Mouse (Mus musculus) MN1 (cell line): ENCODE measurements at regions not wholly inside any gene's neighbourhood (a gene's known extent, or its start where the extent isn't known, plus 50 kb on each side); places are given as distances from the start of the nearest gene placed in this dataset.

ENCODE experiments used
- DNase-seq: peaks from one replicate; pipeline ENCODE4 v3.0.0-alpha.2; 2016; ENCODE audit warnings: low spot score

DNA sequence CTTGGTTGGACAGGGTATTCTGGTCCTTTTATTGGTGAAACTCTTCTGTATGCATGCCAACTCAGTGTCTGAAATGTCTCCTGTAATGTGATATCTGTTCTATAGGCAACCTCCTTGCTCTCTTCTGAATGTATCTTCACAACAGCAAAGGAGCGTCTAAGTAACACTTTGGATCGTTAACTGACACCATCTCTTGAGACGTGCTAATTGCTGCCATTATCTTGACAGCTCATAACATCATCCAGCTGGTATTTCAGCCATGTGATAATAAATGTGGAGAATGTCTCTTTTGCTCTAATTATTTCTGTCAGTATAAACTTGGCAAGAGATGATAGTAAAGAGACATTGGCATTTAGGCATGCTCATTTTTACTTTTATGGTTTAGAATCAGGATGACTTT, 68.8 kb upstream of the Col8a1 start:
- no peak for DNase-seq

- DNase-seq: no peak
These were observed 90.9 kb upstream of the Col8a1 start for GRCm38 (mm10) chr16:57845416-57845815.

DNA sequence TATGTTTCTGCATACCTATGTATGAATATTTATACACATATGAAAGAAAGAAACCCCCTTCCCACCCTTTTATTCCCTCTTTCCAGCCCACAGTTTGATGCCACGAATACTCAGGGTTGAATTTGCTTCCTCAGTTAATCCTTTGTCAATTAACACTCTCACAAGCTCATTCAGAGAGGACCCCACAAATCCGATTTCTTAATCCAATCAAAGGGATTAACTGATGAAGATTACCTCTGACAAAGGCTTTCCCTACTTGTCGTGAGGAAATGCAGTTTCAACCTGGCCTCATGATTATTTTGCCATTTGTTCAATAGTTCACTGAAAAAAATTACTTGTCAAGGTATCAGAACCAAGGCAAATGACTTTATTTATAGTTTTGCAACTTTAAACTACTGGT, 91.8 kb upstream of the Col8a1 start:
- no peak for DNase-seq

- DNase-seq: no peak
These were observed 97.3 kb upstream of the Col8a1 start for GRCm38 (mm10) chr16:57851854-57852253.

DNA sequence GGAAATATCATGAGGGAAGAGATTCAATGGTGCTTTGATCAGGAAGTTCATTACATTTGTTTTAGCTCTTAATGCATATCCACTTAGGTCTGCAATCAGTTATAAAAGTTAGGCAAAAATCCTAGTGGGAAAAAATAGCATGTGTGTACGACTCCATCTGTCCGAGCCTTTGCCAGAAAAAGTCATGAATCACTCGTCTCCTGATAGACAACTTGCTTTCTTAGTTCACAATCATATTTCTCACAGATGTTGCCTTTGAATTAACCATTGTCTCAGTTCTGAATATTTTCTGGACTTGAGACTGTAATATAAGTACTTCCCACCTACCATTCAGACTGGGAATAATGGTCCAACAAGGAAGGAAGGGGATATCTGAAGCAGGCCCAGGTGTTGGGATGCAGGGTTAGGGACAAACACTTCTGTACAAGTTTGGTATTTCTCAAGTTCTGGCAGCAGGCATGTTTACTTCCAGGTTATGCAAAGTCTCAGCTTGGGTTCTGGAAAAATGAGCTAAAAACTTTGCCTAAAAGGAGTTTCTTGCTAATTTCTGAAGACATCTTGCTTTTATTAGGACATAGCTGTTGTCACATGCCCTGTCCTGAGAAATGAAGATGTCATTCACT, 98.4 kb upstream of the Col8a1 start:
- DNase-seq: no peak

GRCm38 (mm10) chr16:57853751-57854150, 99.2 kb upstream of the Col8a1 start:
- DNase-seq: no peak

DNA sequence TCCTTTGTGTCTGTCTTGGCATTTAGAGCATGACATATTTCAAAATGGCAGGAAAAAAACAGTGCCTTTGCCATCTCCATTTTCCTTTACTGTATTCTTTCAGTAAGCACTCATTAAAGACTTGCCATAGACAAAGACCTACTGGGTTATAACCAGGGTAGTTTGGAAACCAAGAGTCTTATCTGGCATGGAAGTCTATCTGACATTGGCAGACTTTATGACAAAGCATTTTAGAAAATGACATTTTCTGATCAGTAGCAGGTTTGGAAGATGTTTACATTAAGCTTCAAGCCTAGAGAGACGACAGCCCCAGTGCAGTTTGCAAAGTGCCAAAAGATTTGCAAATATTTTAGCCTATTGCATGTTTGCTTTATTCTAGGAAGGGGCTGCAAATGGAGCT, 102.5 kb upstream of the Col8a1 start:
- no peak for DNase-seq

GRCm38 (mm10) chr16:57858151-57858764, 103.7 kb upstream of the Col8a1 start:
- no peak for DNase-seq

GRCm38 (mm10) chr16:57858765-57859201, 104.2 kb upstream of the Col8a1 start:
- DNase-seq: no peak

DNA sequence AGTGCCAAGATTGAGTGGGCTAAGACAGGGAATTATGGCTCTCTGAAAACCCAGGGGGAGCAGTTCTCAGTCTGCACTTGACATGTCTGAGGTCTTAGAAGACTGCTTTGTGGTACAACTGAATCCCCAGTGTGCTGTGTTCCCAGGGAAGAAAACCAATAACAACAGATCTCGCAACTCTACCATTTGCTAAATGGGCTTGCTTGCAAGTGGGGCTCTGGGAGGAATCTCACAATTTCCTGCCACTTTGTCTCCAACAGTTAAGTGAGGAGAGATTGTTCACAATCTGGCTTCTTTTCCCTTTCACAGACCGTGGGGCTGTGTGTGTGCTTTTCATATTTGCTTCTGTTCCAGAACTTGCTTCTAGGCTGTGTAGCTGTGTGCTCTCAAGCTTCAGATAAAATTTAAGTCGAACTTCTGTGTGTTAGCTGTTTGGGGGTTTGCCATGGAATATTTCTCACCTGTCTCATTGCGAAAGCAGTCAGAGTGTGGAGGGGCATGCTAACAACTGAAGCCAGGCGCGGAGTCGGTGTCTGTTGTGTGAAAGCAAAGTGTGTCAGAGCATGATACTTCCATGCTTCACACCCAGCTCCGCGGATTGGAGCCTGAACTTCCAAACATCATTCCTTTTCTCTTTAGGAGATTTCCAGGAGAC, 108.8 kb upstream of the Col8a1 start:
- DNase-seq: no peak

DNA sequence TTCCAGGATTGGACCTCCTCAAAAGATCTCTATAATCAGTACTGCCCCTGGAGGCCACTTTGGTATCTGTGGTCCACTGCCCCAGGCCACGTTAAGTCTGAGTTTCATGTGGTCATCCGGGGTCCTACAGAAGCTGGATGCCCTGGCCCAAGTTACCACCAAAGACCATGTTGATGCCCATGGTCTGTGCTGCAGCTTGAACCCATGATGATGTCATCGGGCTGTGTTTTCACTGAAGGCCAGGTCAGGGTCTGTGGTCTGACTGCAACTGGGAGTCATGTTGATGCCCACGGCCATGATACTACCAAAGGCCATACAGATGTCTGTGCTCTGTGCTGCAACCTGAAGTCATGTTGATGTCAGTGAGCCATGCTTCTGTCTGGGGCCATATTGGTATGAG, 122.3 kb upstream of the Col8a1 start:
- no peak for DNase-seq

- no peak for DNase-seq
These were observed 127.1 kb upstream of the Col8a1 start for GRCm38 (mm10) chr16:57881575-57882094.

DNA sequence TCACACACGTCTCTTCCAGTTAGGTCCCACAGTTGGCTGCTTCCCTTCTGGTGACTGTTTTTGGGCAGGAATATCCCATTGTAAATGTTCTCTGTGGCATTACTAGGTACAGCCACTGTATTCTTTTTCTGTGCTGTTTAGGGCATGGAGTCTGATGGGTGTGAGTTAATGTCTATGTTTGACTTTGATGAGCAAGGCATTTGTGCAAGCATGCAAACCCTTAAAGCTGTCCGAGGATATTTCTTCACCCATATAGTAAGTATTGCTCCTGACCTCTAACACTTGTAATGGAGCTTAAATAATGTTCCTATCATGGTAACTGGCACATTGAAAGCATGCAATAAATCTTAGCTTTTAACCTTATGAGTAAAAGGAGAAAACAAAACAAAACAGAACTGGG, 133.6 kb upstream of the Col8a1 start:
- DNase-seq: no peak

DNA sequence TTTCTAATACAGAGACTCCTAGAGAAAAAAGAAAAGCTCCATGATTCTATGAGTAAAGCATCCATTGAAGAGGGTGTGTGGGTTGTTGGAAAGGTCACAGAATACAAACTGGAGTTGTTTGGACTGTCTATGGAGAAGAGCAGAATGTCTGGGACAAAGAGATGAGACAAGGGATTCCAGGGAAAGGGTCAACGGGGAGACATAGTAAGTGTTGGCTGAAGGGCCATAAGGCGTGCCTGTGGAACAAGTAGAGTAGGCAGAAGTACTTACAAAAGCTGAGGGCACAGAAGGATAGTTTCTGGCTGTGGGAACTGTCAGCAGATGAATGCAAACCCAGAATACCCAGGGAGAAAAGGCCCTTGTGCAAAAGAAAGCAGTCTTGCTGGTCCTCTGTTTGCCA, 134.0 kb upstream of the Col8a1 start:
- no peak for DNase-seq

DNA sequence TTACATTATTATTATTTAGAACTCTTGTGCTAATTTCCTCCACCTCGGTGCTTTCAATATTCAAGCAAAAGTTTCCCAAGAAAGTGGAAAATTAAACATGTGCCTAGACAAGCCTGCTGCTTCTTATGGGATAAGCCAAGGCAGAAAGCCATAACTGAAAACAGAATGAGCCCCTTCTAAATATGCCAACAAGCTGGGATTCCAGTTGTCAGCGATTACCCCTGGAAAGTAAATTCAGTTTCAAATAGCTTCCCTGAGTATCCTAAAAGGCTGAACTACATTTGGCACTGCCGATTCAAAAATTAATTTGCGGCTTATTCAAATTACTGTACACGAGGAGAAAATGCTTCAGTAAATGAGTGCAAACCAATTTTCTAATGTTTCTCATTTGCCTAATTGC, 135.6 kb upstream of the Col8a1 start:
- DNase-seq: no peak

DNA sequence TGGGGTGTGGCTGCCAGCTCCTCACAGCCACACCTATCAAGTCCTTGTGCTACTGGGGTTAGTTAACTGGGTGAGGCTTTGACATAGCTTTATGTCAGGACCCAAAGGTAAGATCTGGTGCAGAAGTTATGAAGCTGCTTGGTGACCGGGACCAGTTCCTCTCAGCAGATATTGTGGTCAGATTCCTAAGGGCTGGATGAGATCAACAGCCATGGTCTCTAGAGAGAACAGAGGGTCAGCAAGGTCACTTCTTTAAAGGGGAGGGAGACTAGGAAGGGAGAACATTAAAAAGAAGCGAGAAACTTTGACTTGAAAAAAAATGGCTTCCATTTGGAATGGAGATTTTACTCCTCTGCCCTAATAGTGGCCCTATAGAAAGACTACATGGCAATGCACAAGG, 138.6 kb upstream of the Col8a1 start:
- DNase-seq: no peak

DNA sequence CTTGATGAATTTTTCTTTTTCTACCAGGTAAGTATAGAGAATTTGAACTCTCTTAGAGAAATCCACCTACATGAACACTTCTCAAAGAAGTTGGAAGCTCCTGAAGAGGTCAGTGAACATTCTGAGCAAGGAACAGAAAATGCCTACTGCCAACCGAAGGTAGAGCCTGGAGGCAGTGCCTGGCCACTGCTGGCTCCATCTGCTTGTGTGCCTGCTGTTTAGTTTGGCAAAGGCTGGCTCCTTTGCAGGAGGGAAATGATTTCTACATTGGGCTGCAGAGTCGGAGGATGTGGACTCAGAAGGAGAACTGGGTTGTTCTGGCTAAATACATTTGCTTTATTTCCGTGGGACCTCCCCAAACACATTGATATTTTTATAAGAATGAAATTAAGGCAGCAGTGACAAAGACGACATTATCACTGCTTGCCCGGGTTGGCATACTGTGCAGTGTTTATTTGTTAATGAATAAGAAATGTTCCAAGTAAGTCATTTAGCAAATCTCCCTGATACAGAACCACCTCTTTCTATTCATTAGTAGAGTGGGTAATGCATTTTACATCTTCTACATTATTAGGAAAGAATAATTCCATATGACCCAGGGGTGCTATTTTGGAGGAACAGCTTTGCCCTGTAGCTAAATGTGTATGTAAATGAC, 139.3 kb upstream of the Col8a1 start:
- no peak for DNase-seq

- DNase-seq: no peak
These were observed 146.5 kb upstream of the Col8a1 start for GRCm38 (mm10) chr16:57901006-57901405.

DNA sequence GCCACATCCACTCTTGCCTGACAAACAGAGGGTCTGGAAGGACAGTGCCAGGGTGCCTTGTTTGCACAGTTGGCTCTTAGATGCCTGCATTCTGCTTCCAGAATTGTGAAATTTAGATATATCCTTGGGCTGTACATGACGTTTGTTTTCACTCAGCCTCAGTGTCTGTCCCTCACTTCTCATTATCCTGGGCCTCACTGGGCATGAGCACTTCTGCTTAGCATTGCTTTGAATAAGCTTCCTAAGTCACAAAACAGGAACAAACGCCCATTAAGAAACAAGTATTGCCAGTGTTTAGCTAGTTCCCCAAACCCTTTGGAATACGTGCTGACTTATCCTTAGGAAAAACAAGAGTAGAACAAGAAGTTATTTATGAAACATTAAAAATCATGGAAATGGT, 148.0 kb upstream of the Col8a1 start:
- no peak for DNase-seq

DNA sequence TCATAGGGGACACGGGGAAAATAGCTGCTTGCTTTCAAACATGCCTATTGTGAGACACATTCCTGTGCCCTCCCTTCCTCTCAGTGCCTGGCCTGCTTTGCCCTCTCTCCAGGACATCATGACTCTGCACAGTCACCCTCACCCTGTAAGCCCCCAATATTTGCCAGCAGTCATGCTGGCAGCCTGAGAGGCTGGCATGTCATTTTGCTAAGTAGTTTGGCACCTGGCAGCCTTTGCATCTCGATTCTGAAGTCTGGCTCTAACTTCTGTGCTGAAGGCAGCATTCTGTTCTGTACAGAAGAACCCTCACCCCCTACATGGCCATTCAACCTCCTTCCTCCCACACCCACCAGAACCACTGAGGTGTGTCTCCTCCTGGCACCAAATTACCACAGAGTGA, 157.5 kb upstream of the Col8a1 start:
- DNase-seq: no peak

- no peak for DNase-seq
These were observed 160.0 kb upstream of the Col8a1 start for GRCm38 (mm10) chr16:57914506-57914905.

DNA sequence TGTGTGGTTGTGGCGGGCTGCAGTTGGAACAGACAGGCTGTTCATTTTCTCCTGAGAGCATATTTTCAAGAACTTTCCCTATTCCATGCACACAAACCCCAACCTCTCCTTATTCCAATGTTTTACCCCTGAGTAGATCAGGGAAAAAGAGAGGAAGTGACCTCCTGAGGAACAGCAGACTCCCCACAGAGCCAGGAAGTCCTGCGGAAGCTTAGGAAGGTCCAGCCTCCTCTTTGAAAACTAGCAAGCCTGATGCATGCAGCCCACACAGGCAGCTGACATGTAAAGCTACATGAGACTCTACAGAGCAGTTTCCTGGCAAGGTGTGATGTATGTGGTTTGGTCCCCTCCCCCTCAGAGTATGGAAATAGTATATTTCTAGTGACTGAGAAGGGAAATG, 160.9 kb upstream of the Col8a1 start:
- no peak for DNase-seq
